Mouse (Mus musculus) spleen, postnatal 4 days (tissue): ENCODE results near the gene Emc10.

ENCODE experiments used
- DNase-seq, 2 experiments: peaks; one replicate each; pipeline ENCODE4 v3.0.0; 2022; ENCODE audit warnings: low spot score in 2 of 2

Gene Emc10

GRCm38 (mm10) chr7:44463556-44464225 is 32.6 kb downstream of the Emc10 start:
- peak in 1 of 2 experiments; percentile 61 for DNase-seq

GRCm38 (mm10) chr7:44463056-44463425 is 33.3 kb downstream of the Emc10 start:
- no peak for DNase-seq

GRCm38 (mm10) chr7:44462218-44463055 is 33.9 kb downstream of the Emc10 start:
- peak; percentile 58 to 80 for DNase-seq

GRCm38 (mm10) chr7:44461503-44462217 is 34.7 kb downstream of the Emc10 start:
- DNase-seq = peak in 1 of 2 experiments; percentile 61

- peak in 1 of 2 experiments; percentile 60 for DNase-seq
These were observed 35.4 kb downstream of the Emc10 start for GRCm38 (mm10) chr7:44460767-44461502.

GRCm38 (mm10) chr7:44460067-44460466 is 36.3 kb downstream of the Emc10 start:
- peak in 1 of 2 experiments; percentile 58 for DNase-seq

- DNase-seq = no peak
These were observed 40.0 kb downstream of the Emc10 start for GRCm38 (mm10) chr7:44456302-44456701.

GRCm38 (mm10) chr7:44453256-44453655 is 43.1 kb downstream of the Emc10 start:
- no peak for DNase-seq

GRCm38 (mm10) chr7:44446070-44446855 is 50.1 kb downstream of the Emc10 start:
- DNase-seq = no peak

- no peak for DNase-seq
These were observed 50.8 kb downstream of the Emc10 start for GRCm38 (mm10) chr7:44445528-44445923.

GRCm38 (mm10) chr7:44444886-44445527 is 51.3 kb downstream of the Emc10 start:
- no peak for DNase-seq

- DNase-seq = no peak
These were observed 52.8 kb downstream of the Emc10 start for GRCm38 (mm10) chr7:44443268-44444173.

- DNase-seq = peak in 1 of 2 experiments; percentile 56
These were observed 53.9 kb downstream of the Emc10 start for GRCm38 (mm10) chr7:44442407-44442821.

GRCm38 (mm10) chr7:44441648-44442109 is 54.6 kb downstream of the Emc10 start:
- no peak for DNase-seq

GRCm38 (mm10) chr7:44441180-44441579 is 55.1 kb downstream of the Emc10 start:
- DNase-seq = no peak

GRCm38 (mm10) chr7:44440479-44440878 is 55.9 kb downstream of the Emc10 start:
- DNase-seq = no peak
